Mouse (Mus musculus) right cerebral cortex, postnatal 14 days (tissue): ENCODE data around the gene Ggt1.
"Not testable (repeated sequence)": the region's sequence is repeated elsewhere in the genome, so short reads cannot be mapped to it uniquely, and the experiment has no call there.

Source experiments
- DNase-seq: peaks from one replicate; pipeline ENCODE4 v3.0.0; 2022

The Ggt1 gene

DNA sequence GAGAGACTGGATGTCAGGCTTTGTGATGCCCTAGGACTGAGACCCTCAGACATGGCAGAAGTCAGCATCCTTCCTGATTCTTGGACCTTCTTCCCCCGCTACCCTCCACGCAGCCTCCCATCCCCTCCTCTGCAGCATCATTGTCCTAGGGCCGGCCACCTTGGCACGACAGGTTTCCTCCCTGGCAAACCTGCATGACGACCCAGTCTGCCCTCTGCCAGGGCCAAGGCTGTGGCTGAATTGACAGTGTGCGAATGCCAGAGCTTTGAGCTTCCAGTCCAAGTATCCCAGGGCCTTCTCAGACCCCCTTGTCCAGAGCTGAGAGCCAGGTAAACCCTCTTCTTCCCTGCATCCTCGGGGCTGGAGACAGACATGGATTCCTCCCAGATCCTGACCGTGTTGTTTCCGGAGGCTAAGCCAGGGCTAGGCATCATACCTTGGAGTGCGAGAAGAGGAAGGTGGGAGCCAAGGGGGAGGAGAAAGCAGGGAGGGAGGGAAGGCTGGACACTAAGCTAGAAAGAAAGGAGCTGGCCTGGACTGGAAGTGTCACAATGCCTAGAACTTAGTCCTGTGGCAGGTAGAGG lies at the start of gene Ggt1:
Gene Ggt1, plus strand, starts transcription at position 534 of the 584 bp plus-strand sequence.
- no peak for DNase-seq

DNA sequence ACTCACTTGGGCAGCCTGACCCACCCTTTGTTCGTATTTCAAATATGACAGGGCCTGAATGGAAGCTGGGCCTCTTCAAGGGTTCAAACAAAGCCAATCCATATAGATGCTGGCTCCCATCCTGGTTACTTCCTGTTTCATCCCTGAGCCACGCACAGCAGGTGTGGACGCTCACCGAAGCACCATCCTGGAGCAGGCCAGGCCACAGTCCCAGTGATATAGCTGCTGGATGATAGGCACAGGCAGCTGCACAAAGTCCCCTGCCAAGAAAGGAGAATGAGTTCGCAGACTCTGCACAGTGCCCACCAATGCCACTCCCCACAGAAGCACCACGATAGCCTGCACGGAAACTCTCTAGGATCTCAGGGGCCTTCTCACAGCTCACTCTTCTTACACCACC lies 49.5 kb upstream of the Ggt1 start:
- no peak for DNase-seq

DNA sequence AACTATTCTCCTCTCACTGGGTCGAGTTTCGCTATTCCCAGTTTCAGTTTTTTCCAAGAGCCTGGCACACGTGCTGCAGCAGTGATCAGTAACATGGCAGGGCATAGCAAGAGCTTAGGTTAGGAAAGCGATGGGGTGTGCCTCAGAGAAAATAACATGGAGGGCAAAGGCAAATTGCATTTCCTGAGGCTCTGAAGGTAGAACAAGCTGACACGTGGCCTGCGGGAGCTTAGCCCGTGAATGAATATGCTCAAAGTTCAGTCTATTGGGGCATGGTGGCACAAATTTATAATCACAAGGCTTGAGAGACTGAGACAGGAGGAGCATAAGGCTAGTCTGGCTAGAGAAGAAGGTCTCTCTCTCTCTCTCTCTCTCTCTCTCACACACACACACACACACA lies 48.6 kb upstream of the Ggt1 start:
- DNase-seq = no peak

DNA sequence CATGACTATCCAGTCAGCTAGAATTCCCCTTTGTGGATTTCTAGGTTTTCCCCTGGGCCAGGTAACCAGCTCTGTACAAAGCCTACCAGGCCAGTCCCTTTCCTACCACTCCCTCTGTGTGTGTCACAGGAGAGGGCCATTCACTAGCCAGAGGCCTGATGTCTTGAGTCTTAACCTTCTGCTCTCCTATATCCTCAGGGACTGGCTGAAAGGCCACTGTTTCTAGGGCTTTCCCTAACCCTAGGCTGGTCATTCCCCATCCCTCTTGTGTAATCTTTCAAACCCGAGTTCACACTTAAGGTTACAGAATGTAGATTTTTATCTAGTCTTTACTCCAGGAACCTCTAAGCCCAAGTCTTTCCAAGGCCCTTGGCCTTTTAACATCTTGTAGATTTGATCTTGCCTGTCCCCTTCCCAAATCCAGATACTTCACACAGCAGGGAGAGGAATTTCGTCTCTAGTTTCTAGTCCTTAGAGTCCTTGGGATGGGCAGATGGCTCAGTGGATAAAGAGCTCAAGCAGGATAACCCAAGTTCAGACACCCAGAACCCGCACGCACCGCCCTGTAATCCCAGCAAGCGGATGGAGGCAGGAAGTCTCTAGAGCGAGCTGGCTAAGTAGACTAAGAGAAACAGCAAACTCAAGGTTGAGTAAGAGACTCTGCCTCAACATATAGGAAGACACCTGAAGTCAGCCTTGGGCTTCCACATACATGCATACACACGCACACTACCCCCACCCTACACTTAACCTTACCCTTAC lies 47.9 kb upstream of the Ggt1 start:
- no peak for DNase-seq

DNA sequence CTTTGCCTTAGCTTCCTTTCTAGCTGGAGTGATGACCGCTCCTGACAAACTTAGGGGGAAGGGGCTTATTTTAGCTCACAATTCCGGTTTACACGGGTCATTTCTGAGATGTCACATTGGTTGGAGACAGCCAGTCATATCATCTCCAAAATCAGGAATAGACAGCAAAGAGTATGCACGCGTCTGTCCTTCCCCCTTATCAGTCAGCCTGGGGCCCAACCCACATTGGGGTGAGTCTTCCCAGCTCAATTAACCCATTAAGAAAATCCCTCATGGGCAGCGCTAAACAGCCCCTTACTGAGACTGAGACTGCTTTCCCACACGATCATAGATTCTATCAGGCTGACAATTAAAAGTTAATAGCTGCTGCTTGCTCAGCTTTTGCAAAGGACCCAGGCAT lies 47.0 kb upstream of the Ggt1 start:
- no peak for DNase-seq

DNA sequence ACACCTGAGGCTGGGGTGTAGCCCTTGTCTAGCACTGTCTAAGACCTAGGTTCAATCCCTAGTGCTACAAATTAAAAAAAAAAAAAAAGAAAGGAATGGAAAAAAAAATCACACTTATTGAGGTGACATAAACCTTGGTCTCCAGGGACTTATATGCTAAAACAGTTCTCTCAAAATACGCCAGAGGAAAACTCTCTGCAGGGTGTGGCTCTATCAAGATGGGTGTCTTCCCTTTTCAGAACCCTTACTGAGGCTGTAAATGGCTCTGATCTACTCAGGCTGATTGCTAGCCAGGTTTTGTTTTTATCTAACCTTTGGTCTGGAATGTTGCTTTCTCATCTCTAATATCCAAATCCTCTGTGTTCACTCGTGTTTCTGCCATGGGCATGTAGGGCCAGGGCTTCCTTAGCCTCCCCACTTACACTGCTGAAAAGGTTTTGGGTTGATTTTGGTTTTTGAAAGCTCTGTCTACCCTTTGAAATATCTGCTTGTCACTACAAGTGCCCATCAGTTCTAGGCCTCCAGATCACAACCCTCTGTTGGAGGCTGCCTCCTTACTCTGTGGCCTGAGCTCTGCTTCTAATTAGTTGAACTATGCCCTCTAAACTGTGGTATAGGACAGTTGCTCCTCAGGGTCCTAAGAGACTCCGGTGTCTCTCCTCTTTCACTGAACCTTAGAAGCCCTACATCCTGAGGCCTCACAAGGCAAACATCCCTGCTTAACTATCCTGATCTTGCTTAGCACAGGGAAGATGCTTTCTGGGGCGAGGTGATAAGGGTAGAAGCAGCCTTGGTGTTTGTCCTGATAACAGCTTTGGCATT lies 46.0 kb upstream of the Ggt1 start:
- DNase-seq = no peak

DNA sequence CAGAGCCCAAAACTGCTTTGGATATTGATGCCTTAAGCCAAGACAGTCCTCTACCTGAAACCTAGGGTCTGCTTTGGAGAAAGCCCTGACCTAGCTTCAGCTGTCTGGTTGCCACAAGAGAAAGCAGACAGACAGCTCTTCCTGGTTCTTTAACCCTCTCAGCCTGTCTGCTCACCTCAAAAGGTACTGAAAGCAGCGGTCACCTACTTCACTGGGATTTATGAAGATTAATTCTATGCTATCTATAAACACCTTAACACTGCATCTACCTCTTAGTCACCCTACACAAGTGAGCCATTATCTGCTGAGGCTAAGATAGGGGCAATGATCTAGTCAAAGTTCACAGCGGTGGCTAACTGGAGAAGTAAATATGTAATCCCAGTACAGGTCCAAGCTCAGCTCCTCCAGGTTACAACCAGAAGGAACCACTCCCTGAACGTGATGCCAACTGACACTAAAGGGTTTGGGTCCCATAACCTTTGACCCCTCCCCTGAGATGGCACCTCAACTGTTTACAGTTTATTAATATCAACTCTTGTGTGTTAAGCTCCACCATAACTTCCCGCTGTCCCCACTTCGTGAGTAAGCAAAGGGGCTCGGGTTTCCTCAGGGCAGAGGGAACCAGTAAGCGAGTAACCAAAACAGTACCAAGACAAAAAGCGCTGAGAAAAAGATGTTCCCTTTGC lies 45.2 kb upstream of the Ggt1 start:
- DNase-seq = no peak

DNA sequence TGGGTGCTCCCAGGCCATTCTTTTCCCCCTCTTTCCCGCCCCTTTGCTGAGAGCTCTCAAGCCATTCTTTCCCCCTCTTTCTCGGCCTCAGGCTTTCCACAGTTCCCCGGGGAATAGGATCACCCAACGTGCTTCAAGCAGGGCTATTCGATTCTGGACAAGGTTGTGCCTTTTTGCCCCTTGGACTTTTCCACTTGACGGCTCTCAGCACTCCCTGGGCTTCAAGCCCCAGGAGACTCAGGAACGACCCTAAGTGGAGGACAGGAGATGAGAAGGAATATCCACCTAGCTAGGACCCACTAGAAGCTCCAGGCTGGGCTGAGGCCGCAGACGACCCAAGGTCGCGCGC lies 44.7 kb upstream of the Ggt1 start:
- DNase-seq = no peak

DNA sequence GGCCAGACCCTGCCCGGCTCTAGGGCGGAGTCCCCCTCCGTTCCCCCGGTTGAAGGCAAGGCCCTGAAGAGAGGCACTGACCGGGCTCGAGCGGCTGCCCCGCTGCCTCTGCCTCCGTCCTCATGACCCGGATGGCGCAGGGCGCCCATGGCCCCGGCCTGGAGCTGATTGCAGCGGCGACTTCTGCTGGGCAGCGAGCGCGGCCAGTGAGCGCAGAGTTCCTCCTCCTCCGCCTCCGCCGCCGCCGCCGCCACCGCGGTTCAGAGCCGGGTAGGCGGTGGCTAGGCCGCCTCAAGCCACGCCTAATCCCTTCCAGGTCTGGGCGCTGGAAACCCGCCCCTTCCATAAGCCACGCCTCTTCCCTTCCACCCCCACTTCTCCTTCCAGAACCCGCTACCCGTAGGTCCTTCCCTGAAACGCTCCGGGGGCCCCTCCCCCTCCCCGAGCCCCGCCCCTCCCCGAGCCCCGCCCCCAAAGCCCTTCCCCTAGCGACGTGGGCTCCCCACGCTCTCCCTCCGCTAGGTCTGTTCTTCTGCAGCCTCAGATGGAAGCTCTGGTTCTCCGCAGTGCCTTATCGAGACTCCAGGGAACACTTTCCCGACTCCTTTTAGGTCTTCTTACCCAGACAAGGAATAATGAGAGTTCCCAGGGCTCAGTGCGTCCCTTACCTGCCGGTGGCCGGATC lies 44.2 kb upstream of the Ggt1 start, which contains the start of gene Snrpd3:
Gene Snrpd3, plus strand, starts transcription at position 479 of the 685 bp plus-strand sequence.
- DNase-seq = peak; percentile 88

DNA sequence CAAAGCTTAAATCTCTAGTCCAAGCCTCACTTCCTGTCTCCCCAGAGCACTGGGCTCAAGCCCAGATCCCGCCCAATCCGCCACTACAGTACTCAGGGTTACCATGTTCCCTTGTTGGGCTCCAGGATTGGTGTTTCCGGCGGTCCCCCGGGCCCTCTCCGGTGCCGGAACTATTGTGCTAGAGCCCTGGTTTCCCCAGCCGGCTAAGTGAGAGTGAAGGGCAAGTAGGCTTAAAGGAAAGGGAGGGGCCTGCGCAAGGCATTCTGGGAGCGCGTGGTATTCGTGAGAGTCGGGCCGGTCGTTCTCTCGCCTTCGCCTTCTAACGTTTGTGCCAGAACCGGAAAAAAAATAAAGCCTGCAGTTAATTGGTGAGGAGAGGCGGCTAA lies 43.7 kb upstream of the Ggt1 start, which contains the start of gene Gucd1:
Gene Gucd1, minus strand, starts transcription at position 215 of the 386 bp plus-strand sequence.
- peak; percentile 96 for DNase-seq

DNA sequence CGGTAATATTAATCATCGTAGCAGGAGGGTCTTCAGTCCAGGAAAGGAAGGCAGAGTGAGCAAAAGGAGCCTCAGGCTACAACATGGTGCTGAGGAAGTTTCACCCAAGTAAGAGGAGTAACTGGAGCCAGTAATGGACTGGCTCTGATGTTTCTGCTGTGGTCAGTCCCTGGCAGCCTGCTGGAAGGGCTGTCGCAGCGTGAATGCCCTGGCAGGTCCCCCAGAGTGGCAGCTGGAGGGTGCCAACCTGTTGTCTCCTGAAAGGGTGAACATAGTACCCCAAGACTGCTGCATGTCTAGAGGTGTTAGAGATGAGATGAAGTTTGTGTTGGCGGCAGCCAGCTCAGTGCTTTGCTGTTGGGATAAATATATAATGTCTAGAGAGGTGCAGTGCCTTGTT lies 40.8 kb upstream of the Ggt1 start:
- no peak for DNase-seq

DNA sequence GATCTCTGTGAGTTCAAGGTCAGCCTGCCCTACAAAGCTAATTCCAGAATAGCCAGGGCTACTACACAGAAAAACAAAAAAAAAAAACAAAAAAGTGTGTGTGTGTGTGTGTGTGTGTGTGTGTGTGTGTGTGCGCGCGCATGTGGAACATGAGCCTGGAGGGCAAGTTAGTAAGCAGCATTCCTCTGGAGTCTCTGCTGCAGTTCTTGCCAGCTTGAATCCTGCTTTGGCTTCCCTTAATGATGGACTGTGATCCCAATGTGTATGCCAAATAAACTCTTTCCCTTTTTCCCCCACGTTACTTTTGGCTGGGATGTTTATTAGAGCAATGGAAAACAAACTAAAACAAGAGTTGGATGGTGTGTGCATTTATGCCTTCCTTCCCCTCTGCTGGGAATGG lies 39.8 kb upstream of the Ggt1 start:
- no peak for DNase-seq

DNA sequence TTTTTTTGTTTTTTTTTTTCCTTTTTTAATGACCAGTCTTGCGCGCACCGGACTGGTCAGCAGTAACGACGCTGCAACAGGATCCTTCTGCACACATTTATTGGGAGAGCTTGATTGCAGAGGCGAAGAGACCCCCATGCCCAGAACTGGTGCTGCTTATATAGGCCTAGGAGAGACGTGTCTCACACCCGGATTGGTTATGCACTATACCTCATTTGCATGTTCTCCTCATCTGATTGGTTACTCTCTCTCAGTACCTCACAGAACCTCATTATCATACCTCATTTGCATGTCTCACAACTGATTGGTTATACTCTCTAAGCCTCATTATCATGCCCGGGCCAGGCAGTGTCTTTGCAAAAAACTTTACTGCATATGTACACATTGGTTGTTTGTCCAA lies 36.0 kb upstream of the Ggt1 start:
- DNase-seq = not testable (repeated sequence)

DNA sequence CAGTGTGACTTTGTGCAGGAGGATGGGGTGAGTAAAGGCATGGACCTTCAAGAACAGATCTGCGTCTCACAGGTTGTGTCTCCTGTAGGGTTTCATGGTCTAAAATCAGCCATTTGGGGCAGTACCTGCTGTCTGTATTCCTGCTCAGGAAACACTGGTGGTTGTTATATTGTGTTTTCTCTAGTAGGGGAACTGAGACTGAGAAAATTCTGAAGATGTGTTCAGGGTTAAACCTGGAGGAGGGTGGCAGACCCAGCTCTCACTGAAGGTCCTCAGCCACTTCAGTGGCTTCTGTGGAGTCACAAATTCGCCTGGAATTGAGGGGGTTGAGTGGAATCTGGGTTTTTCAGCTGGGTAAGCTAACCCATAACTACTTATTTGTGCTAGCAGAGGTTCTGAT lies 31.1 kb upstream of the Ggt1 start:
- DNase-seq = no peak

DNA sequence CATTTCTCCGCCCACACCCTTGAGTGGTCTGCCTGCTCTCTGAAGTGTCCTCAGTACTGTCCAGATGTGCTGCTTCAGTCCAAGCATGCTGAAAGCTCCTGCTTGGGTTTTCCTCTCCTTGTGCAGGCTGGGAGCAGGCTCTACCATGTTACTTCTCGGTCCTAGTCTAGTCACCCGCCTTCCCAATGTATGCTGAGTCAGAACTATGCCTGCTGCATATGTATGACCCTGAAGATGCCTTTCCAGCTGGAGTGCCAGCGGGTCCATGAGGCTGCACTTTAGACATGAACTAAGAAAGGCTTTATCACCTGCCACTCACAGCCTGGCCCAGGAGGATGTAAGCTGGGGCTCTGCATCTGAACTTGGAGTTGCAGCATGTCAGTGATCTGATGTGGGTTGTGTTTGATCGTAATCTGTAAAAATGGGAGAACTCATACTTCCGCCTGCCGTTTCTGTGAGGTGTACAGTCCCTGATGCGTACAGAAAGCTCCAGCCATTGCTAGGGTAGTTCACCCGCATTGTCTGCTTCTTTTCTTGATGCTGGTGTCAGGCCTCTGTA lies 29.8 kb upstream of the Ggt1 start:
- DNase-seq = no peak

DNA sequence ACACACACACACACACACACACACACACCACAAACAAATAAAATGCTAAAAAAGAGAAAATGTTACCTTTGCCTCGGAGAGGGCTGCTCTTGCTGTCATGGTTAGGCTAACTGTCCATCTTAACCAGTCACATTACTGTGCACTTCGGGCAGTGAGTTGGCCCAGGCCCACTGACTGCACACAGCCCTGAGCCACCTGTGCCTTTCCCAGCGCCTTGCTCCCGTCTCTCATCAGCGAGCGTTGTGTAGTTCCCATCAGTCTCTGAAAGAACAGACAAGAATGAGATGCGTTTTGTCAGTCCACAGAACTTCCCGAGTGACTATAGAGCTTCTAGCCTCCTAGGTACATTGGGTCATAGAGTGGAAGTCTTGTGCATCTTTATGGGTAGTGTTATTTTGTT lies 27.2 kb upstream of the Ggt1 start:
- no peak for DNase-seq

DNA sequence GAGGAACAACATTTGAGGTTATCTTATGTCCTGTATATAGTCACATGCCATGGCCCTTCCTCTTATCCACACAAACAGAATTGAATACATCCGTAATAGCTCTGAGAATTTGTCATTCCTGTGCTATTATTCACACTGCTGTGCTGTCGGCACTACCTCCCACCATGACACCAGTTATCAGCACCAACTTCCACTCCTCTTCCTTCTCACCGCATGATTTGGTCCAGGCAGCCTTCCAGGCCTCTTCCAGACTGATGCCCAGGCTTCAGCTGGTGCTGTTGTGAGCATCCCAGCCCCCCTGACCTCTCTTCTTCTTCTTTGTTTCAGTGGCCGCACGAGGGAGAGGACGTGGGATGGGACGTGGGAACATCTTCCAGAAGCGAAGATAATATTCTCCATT lies 26.5 kb upstream of the Ggt1 start:
- DNase-seq = no peak

DNA sequence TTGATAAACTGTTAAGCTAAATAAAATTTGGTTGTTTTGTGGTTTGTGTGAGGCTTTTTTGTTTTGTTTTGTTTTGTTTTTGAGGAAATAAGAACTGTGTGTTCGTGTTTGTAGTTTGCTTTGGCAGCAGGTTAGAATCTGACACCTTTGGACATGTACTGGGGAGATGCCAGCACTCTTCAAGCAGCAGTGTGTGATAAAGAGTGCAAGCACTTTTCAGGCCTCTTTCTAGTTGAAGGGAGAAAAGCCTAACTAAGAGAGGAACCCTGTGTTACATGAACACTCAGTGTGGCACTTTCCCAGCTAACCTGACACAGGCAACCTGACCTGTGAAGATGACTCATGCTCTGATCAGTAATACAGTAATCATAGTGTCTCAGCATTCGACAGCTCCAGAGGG lies 26.0 kb upstream of the Ggt1 start:
- no peak for DNase-seq

DNA sequence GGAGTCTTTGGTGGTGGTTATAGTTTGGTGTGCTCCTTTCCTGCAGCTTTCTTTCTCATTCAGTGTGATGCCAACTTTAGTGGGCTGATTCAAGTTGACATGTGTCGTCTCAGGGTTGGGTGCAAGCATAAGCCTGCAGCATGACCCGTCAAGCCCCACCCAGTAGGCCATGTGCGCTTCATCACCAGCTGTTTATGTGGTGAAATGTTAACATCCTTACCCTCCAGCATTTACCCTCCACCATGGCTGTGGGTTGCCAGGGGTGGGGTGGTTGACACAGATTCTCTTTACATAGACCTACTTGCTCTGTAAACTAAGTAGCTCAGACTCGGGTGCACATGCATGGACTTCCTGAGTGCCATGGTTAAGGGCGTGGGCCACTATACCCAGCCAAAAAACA lies 25.3 kb upstream of the Ggt1 start:
- no peak for DNase-seq

DNA sequence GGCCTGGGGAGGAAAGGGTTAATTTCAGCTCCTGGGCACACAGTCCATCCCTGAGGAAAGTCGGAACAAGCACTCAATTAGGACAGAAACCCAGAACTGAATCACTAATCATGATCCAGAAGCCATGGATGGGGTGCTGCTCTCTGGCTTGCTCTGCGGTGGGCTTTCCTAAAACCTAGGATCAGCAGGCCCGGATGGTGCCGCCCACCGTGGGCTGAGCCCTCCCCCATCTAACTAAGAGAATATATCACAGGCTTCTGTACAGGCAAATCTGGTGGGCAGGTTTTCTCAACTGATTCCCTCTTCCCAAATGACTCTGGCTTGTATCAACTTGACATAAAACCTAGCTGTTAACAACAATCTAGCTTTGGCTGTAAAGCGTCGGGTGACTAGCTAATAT lies 13.5 kb upstream of the Ggt1 start:
- DNase-seq = no peak

DNA sequence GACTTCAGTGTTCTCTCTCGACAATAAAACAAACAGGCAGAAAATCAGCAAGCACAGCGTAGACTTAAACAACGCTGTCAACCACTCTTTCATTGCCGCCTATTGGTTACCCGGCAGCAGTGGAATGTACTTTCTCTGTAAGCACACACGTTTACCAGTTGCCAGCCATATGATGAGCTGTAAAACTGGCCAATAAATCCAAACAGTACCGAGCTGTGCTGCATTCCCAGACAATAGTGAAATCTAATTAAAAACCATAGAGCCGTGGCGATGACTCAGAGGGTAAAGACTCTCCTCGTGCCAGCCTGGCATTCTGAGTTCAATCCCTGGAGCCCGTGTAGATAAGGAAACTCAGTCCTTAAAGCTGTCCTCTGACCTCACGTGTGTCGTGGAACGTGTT lies 12.9 kb upstream of the Ggt1 start:
- DNase-seq = no peak

DNA sequence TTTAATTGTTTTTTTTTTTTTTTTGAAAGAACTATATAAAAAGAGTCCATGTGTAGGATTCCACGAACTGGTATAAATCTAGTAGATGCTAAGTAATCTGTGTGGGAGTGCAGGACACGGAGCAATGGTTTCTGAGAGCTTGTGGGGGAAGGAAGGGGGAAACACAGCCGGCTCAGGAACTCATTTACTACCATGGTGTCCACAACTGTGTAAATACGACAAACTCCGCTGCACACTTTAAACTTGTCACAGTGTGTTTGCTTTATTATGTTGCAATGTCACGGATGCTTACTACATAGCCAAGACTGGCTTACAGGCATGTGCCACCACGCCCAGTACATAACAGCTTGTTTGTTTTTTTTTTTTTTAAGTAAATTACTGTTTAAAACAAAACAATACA lies 11.5 kb upstream of the Ggt1 start:
- DNase-seq = no peak

DNA sequence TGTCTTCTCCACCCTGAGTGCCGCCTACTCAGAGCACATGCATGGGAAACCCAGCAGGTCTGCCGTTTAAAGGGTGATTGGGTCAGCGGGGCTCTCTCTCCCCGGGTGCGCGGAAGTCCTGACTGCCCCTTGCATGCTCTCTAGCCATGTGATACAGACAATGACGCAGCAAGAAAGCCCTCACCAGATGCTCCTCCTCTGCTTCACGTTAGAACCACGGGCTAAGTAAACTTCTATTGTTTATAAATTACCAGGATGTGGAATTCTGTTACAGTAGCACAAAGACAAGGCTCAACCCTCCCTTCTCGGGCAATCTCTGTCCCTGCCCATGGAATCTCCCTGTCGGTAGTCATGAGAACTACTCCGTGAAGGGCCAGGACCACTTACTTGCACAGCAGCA lies 10.2 kb upstream of the Ggt1 start:
- no peak for DNase-seq
